Mouse (Mus musculus) heart, adult 2 months (tissue): ENCODE measurements around the gene Tfap4. TPM values are rescaled to one million over a fixed set of nuclear protein-coding genes. Genes with fewer than 3 reads are reported as not detected.

ENCODE experiments used
- DNase-seq, 2 experiments: peaks; one replicate each; pipeline ENCODE4 v3.0.0; 2021
- H3K27ac ChIP-seq: fragments of 200-600 bp; 2 replicates; pipeline ENCODE4 v1.8.1; 2022
- H3K27me3 ChIP-seq: fragments of 200-500 bp; 2 replicates; pipeline ENCODE4 v1.6.1; 2012; ENCODE audit warnings: mild to moderate bottlenecking, low read length, inconsistent platforms, mixed read lengths; ENCODE audit not compliant: control insufficient read depth, insufficient read depth
- H3K36me3 ChIP-seq: fragments of 200-500 bp; 2 replicates; pipeline ENCODE4 v1.6.1; 2012; ENCODE audit warnings: low read length, inconsistent platforms; ENCODE audit not compliant: control insufficient read depth, insufficient read depth
- H3K4me1 ChIP-seq: fragments of 200-500 bp; 2 replicates; pipeline ENCODE4 v1.6.1; 2011; ENCODE audit warnings: low read length; ENCODE audit not compliant: control insufficient read depth, insufficient read depth
- H3K4me3 ChIP-seq: fragments of 200-600 bp; 2 replicates; pipeline ENCODE4 v1.8.1; 2022
- H3K79me2 ChIP-seq: fragments of 200-500 bp; replicated peaks from 2 replicates; pipeline ENCODE4 v1.6.1; 2012; ENCODE audit warnings: mild to moderate bottlenecking, inconsistent platforms, low read length, moderate library complexity, mixed read lengths; ENCODE audit not compliant: control insufficient read depth, insufficient read depth
- H3K9ac ChIP-seq: fragments of 200-500 bp; 2 replicates; pipeline ENCODE4 v1.6.1; 2012; ENCODE audit warnings: low read depth, mild to moderate bottlenecking, control low read depth, inconsistent platforms, low read length, mixed read lengths
- CTCF ChIP-seq: fragments of 200-600 bp; IDR thresholded peaks from 2 replicates; pipeline ENCODE4 v1.8.1; 2022; ENCODE audit warnings: antibody characterized with exemption, mild to moderate bottlenecking, moderate library complexity
- EP300 ChIP-seq: fragments of 200-500 bp; IDR thresholded peaks from 2 replicates; pipeline ENCODE4 v1.6.1; 2011; ENCODE audit warnings: low read depth, low read length, control low read depth; ENCODE audit not compliant: insufficient read depth
- POLR2A ChIP-seq: fragments of 200-500 bp; IDR thresholded peaks from 2 replicates; pipeline ENCODE4 v1.6.1; 2011; ENCODE audit warnings: mild to moderate bottlenecking, low read depth, low read length, control low read depth; ENCODE audit not compliant: insufficient read depth
- WGBS: fragments of 180-500 bp; shearing (Covaris S2); methylation state at CpG from one replicate; pipeline ENCODE4 v1.1.7; 2018; 5-methylcytosine and 5-hydroxymethylcytosine counted together
- intact Hi-C: fragments of 180-260 bp; cut with DNase I; formaldehyde crosslinking; loops from one replicate; pipeline ENCODE4 v1.15.1; 2025
- polyA plus RNA-seq: library from polyadenylated mRNA; depleted of rRNA; stranded (reverse); fragments of >200 nt; gene quantifications from 2 replicates; pipeline ENCODE4 v1.2.3, GENCODE M21; 2012
- total RNA-seq, 2 experiments: library from RNA; stranded (reverse); gene quantifications; 2 replicates each; pipeline ENCODE4 v1.2.3; 2021

The Tfap4 gene
- total and polyA plus RNA-seq, 3 experiments, result 2.4 to 3.4 (median 3.2) TPM

DNA sequence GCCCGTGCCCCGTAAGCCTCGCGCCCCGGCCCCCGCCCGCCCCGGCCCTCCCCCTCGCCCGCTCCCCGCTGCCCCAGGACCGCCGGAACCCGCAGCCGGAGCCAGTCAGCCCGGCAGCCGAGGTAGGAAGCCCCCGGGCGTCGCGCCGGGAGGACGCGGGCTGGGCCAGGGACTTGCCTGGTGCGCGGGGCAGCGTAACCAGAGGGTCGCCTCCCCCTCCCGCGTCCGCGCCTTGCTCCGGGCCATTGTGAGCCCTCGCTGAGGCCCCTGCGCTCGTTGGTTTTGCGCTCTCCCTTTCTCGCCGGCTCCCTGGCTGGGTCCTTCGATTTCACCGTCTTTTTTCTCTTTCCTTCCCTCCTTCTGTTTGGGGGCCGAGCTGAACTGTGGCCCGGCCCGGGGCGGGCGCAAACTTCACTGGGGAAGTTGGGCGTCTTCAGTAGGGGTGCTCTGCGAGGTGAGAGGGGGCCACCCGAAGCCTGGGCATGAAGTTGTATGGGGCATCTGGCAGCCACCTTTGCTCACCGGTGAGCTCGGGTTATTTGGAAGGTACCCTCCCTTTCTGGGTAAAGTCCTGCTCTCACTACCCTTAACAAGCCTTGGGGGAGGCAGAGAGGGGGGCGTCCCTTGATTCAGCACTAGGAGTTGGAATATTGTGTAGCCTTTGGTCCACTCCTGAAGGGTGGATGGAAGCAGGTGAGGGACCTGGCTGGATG lies 35.3 kb upstream of the Tfap4 start:
- intact Hi-C loops, result loop anchor here (1.0 to 2.0 kb wide), 2 partner anchors 9 to 36 kb away; partner anchors contain the start of gene Tfap4
- WGBS, result 3% methylated on average over 40 of the region's 52 CpGs
- Histone ChIP-seq H3K79me2 (no peaks in the 10 kb centered on the region), H3K27ac (peak overlapping the region; percentile 84), H3K4me1 (peaks cover 2% of the 10 kb centered on the region), H3K9ac (peak overlapping the region; percentile 88), H3K27me3 (no peaks in the 10 kb centered on the region), H3K36me3 (no peaks in the 10 kb centered on the region; the same call in 1 of the 2 replicates), H3K4me3 (peak overlapping the region; percentile 75)
- TF ChIP-seq POLR2A (no peak), EP300 (no peak), CTCF (no peak)
- no peak for DNase-seq

DNA sequence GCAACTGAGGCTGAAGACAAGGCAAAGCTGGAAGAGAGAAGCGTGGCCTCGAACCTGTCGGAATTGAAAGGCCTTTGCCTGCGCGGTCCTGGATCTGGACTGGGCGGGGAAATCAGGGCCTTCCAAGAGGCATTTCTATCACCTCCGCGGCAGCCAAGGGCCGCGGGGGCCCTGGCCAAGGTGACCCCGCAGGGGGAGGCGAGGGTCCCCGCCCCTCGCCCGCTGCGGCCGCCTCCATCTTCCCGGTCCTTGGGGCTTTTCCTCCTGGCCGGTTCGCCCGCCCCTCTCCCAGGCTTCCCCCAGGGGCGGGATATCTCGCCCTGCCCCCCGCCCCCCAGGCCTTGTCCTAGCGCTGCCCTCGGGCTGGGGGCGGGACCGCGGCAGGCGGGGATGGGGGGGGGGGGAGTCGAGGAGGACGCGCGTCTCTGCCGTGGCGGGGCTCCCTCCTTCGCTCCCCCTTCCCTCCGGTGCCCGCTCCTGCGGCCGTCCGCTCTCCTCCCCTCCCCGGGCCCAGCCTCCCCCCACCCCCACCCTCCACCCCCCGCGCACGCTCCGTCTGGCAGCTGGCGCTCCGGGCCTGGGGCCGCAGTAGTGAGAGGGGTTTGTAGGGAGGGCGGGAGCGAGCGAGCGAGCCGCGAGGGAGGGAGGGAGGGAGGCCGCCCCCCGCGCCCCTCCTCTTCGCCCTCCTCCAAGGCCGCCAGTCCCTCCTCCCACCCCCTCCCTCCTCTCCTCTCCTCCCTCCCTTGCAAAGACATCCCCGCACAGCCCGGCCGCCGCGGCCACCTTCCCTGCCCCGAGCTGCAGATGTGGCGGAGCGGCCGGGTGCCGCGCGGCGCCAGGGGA lies 34.5 kb upstream of the Tfap4 start, which contains the start of gene Glis2:
Glis2 (plus strand) TSS at position 743 of the 843 bp plus-strand sequence.
- Histone ChIP-seq H3K4me3 (peak within 1 kb of the TSS; percentile 75), H3K79me2 (no peaks in the 10 kb centered on the region), H3K27me3 (no peaks in the 10 kb centered on the region), H3K27ac (peak within 1 kb of the TSS; percentile 84), H3K9ac (peak within 1 kb of the TSS; percentile 88), H3K4me1 (peaks cover 2% of the 10 kb centered on the region), H3K36me3 (no peaks in the 10 kb centered on the region; the same call in 1 of the 2 replicates)
- no peak for TF ChIP-seq EP300
- peak; percentile 28; the same call in 1 of the 2 replicates for TF ChIP-seq POLR2A
- under 1% methylated on average over 36 of the region's 74 CpGs for WGBS
- DNase-seq, result peak; percentile 77 to 83
- intact Hi-C loops, result loop anchor here (1.0 to 2.0 kb wide), 3 partner anchors 8 to 35 kb away; partner anchors contain the start of gene Tfap4

- DNase-seq, result peak; percentile 62 to 69
- Histone ChIP-seq H3K27ac (peak overlapping the region; percentile 84), H3K4me1 (peaks cover 2% of the 10 kb centered on the region), H3K27me3 (no peaks in the 10 kb centered on the region), H3K4me3 (peak overlapping the region; percentile 75), H3K79me2 (no peaks in the 10 kb centered on the region), H3K36me3 (no peaks in the 10 kb centered on the region; the same call in 1 of the 2 replicates), H3K9ac (peak overlapping the region; percentile 68)
- TF ChIP-seq POLR2A, result no peak
- TF ChIP-seq CTCF, result peak; percentile 75
- intact Hi-C loops, result loop anchor here (1.0 kb wide), 1 partner anchor 14 kb away; no protein-coding TSS in a partner anchor
- 21% methylated on average over 32 of the region's 32 CpGs for WGBS
These were observed 33.5 kb upstream of the Tfap4 start for GRCm38 (mm10) chr16:4592909-4593875.

GRCm38 (mm10) chr16:4590236-4590635 lies 30.6 kb upstream of the Tfap4 start:
- H3K27ac ChIP-seq, result no peak overlapping the region
- no peaks in the 10 kb centered on the region for H3K79me2 ChIP-seq
- TF ChIP-seq EP300 (no peak), CTCF (no peak), POLR2A (no peak)
- H3K36me3 ChIP-seq, result peaks cover 4% of the 10 kb centered on the region
- intact Hi-C loops, result no loop called here
- WGBS, result 98% methylated on average over 9 of the region's 9 CpGs
- H3K4me1 ChIP-seq, result peaks cover 15% of the 10 kb centered on the region
- DNase-seq, result no peak
- H3K9ac ChIP-seq, result no peak overlapping the region
- H3K27me3 ChIP-seq, result no peaks in the 10 kb centered on the region
- H3K4me3 ChIP-seq, result no peak overlapping the region
